Mouse (Mus musculus): ENCODE measurements around the gene Fndc3b.

Fndc3b gene

GRCm38 (mm10) chr3:27466297-27466901, 244.7 kb downstream of the Fndc3b start:
- DNase-seq (ENCODE audit: low spot score) = peak; percentile 62

- DNase-seq (ENCODE audit: low spot score) = no peak
Measured at GRCm38 (mm10) chr3:27463373-27463772, 247.7 kb downstream of the Fndc3b start.

- no peak for DNase-seq (ENCODE audit: low spot score)
Measured at GRCm38 (mm10) chr3:27462934-27463333, 248.2 kb downstream of the Fndc3b start.

DNA sequence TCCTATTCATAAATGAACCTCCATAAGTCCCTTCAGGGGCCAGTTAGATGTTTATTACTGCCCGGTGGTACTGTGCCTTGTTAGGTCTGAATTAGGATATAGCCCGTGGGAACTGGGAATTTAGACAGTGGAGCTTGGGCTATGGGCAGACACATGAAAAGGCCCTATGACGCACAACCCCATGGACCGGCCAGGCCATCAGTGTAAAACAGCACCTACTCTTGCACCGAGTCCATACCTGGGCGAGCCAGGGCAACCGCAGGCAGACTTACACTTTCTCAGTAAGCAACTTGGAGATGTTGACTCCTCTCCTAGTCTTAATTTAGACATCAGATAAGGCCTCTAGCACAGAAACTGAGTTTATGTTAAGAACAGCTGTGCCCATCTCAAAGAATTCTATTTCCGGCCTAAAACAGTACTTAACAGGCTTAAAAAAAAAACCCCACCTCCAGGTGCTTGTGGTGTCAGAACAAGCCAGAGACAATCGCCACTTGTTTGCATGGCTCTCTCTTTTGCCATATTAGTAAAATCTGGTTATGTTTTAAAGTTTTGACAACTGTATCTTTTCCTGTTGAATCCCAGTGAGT, 248.7 kb downstream of the Fndc3b start:
- no peak for DNase-seq (ENCODE audit: low spot score)

DNA sequence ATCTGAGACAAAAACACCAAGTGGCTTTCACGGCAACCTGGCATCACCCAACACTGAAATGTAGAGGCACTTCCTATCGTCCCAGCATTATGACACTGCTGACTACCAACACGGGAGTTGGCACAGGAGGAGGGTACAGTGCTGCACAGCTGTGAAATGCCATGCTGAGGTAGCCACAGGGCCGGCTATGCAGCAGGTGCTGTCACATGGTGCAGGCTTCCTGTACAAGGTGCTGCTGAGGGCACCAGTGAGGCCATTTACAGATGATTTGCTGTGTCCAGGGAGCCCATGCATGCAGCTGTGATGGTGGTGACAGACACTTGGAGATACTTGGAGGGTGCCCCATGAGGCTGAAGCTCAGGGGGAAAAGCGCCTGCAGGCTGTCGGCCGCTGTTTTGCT, 249.2 kb downstream of the Fndc3b start:
- DNase-seq (ENCODE audit: low spot score) = no peak

DNA sequence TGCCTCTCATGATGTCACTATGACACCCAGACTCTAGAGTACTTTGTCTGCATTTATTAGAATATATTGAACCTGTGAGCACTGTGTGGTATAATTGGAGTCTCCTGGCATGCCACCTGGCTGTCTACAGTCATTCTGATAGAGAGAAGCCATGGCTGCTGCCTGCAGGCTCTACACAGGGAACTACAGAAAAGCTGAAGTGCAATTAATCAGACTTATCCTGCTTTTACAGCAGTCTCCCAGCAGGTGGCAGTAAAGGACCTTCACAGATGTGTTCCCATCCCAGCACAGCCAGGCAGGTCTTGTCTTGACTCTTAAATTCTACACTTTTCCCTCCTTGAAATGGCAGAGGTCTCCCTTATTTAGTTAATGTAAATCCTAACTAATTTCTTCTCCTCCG, 250.1 kb downstream of the Fndc3b start:
- DNase-seq (ENCODE audit: low spot score) = peak; percentile 61

GRCm38 (mm10) chr3:27458416-27458815, 252.7 kb downstream of the Fndc3b start:
- no peak for DNase-seq (ENCODE audit: low spot score)

- no peak for DNase-seq (ENCODE audit: low spot score)
Measured at GRCm38 (mm10) chr3:27456514-27456913, 254.6 kb downstream of the Fndc3b start.

GRCm38 (mm10) chr3:27454402-27455195, 256.5 kb downstream of the Fndc3b start:
- DNase-seq (ENCODE audit: low spot score) = no peak

DNA sequence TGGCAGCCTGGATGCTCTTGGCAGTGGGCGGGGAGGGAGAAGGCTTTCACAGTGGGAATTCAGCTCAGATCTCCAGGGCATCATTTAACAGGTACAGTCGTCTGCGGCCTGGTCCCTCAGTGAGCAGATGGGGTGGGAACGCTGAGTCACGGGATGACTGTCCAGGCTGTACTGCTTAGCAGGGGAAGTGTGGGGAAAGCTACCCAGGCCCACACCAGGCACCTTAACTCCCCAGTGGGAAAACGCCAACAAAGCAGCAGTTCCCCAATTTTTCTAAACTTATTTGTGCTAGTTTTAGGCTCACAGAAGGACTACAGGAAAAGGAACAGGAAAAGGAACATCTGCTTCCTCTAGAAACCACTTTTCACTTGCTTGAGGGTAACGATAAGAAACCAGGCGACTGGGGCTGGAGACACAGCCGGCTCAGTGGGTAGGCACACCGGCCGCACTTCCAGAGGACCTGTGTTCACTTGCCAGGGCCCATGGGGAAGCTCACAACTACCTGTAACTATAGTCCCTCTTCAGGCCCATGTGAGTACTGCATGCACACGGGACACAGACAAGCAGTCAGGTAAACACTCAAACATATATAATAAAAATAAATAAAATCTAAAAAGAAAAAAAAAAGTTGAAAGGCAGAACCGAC, 257.5 kb downstream of the Fndc3b start:
- DNase-seq (ENCODE audit: low spot score) = no peak

- no peak for DNase-seq (ENCODE audit: low spot score)
Measured at GRCm38 (mm10) chr3:27449447-27449846, 261.7 kb downstream of the Fndc3b start.

DNA sequence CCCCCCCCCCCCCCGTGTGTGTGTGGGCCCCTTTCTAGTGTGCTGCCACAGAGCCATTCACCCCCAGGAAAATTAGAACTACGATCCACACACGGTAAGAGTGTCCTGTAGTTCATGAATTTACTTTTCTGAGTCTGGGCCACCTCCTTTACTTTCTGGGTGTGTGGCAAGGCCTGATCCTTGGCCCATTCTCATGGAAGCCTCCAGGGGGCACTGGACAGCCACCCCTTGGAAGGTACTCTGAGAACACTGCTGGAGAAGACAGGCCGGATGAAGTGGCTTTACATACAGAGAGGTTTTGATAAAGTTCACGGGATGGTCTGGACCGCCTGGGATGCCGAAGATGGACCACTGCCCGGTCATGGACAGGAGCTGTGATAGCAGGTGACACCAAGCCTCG, 262.7 kb downstream of the Fndc3b start:
- no peak for DNase-seq (ENCODE audit: low spot score)

GRCm38 (mm10) chr3:27439704-27440103, 271.4 kb downstream of the Fndc3b start:
- DNase-seq (ENCODE audit: low spot score) = no peak

- DNase-seq (ENCODE audit: low spot score) = no peak
Measured at GRCm38 (mm10) chr3:27435096-27435620, 275.9 kb downstream of the Fndc3b start.

DNA sequence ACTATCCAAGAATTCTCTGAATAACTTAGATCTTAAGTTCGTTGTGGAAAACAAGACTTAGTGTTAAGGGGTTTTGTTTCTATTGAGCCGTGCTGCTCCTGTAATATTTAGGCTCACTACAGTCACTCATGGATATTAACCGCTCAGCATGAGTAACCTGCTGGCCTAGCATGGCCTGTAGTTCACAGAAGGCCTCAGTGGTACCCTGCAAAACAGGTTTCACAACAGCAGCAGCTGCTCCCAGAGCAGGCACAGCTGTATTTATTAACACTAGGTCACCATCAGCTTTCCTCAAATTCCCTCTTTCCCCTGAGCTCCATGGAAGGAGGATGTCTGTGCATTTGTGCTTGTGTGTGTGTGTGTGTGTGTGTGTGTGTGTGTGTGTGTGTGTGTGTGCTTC, 278.1 kb downstream of the Fndc3b start:
- DNase-seq (ENCODE audit: low spot score) = no peak

GRCm38 (mm10) chr3:27430621-27431263, 280.4 kb downstream of the Fndc3b start:
- DNase-seq (ENCODE audit: low spot score) = no peak

DNA sequence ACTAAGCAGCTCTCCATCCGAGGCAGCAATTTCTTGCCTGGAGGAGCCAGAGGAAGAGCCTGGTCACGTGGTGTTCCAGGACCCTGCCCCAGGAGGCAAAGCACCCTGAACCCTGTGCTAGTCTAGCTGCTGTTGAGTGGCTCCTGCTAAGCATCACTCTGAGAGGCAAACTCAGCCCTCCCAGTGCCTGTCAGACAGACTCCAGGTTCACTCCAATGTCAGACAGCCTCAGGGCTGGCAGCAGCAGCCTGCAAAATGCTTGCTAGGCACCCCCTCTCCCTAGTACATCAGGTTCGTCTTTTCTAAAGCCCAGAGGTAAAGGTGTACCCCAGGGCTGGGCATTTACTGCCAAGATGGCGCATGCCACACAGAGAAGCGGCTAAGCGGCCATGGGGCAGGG, 283.7 kb downstream of the Fndc3b start:
- no peak for DNase-seq (ENCODE audit: low spot score)

DNA sequence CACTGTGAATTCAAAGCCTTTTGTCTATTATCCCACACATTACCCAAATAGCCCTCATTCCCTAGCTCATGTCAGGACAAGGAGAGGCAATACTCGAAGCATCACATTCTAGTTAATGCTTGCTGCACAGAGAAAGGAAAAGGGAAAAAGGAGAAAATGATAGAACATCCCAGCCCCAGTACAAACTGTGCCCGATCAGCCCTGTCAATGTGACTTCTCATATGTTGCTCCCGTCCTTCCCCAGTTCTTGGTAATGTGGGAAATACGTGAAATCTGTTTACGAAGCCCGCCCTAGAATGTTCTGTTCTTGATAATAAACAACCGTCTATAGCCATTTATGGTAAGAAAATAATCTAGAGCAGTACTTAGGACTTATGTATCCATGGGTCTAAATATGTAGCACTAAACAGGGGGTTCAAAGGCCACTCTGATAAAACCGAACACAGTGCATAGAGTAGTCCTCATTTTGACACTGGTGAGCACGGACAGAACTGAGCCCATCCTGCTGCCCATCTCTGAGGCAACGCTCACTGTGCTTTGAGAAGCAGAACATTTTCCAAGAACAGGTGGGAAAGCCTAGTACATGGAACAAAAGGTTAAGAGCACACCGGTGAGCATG, 286.9 kb downstream of the Fndc3b start:
- no peak for DNase-seq (ENCODE audit: low spot score)

- DNase-seq (ENCODE audit: low spot score) = no peak
Measured at GRCm38 (mm10) chr3:27422521-27422920, 288.6 kb downstream of the Fndc3b start.

- DNase-seq (ENCODE audit: low spot score) = no peak
Measured at GRCm38 (mm10) chr3:27421980-27422379, 289.1 kb downstream of the Fndc3b start.

GRCm38 (mm10) chr3:27418602-27419001, 292.5 kb downstream of the Fndc3b start:
- DNase-seq (ENCODE audit: low spot score) = no peak

GRCm38 (mm10) chr3:27416786-27417185, 294.3 kb downstream of the Fndc3b start:
- no peak for DNase-seq (ENCODE audit: low spot score)

All from MN1 (cell line).